Mouse (Mus musculus): Measurements from ENCODE around the gene Spock1.

DNA sequence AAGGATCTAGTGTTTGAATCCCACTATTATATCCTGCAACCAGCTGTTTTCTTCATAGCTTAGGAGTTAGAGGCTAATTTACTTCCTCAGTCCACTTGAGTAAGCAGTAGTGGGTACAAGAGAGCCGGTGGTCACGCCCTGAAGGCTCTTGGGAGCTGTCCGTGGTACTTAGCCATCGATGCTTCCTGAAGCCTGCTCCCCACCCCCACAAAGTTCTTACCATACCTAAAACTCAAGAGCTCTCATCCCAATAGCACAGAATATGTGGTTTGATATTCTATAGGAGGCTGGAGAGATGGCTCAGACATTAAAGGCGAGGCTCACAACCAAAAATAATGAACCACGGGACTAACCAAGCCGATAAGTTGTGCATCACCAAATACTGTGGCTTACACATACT, 40.5 kb downstream of the Spock1 start:
- no peak for TF ChIP-seq NANOG (IDR thresholded peaks at IDR 0.05; ENCODE audit: borderline replicate concordance, low read length)
- no peak for TF ChIP-seq CTCF (conservative IDR thresholded peaks at IDR 0.05; ENCODE audit: low read length)
